Mouse (Mus musculus): ENCODE data around the gene Praf2.

Praf2 gene

DNA sequence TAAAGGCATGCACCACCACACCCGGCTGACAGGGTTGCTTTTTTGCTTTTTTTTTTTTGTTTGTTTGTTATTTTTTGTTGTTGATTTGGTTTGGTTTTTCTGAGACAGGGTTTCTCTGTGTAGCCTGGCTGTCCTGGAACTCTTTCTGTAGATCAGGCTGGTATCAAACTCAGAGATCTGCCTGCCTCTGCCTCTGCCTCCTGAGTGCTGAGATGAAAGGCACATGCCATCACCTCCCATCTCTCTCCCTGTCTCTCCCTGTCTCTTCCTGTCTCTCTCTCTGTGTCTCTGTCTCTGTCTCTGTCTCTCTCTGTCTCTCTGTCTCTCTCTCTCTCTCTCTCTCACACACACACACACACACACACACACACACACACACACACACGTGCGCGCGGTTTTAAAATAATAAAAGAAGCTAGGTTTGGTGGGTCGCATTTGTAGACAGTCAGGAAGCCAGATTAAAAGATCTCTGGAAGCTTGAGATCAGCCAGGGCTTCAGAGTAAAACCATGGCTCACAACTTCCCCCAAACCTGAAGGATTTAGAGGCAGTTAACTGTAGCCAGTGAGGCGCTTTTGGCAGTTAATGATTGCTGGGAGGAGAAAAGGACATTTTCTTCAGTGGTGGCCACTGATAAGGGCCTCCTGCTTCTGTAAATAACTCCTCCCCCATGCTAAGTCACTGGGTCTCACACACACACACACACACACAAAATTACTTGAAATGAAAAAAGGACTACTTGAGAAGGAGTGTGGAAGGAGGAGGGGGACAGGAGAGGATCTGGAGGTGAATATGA lies 50.4 kb downstream of the Praf2 start:
- DNase-seq (ENCODE audit: low spot score): no peak

DNA sequence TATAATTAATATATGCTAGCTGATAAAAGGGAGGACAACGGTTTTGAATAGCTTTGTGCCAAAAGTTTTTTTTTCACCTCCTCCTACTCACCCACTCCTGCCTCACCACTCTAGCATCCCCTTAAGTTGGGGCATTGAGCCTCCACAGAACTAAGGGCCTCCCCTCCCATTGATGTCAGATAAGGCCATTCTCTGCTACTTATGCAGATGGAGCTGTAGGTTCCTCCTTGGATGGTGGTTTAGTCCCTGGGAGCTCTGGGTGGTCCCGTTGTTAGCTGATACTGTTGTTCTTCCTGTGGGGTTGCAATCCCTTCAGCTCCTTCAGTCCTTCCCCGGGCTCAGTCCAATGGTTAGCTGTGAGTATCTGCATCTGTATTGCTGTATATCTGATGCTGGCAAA lies 51.1 kb downstream of the Praf2 start:
- DNase-seq (ENCODE audit: low spot score): no peak
